Mouse (Mus musculus) heart, embryonic 10.5 days (tissue): ENCODE results near the gene Spats2l. TPM values are rescaled to one million over a fixed set of nuclear protein-coding genes. Genes with fewer than 3 reads are reported as not detected.

ENCODE experiments used
- DNase-seq: peaks from one replicate; pipeline ENCODE4 v3.0.0-alpha.2; 2017; ENCODE audit warnings: low spot score
- H3K27ac ChIP-seq: fragments of 300-500 bp; sonication (generic); 2 replicates; pipeline ENCODE4 v1.5.1; 2016; ENCODE audit warnings: mild to moderate bottlenecking
- H3K27me3 ChIP-seq: fragments of 300-500 bp; sonication (generic); 2 replicates; pipeline ENCODE4 v1.6.1; 2016; ENCODE audit warnings: mild to moderate bottlenecking; ENCODE audit not compliant: poor library complexity, insufficient read depth, severe bottlenecking
- H3K36me3 ChIP-seq: fragments of 300-500 bp; sonication (generic); 2 replicates; pipeline ENCODE4 v1.6.1; 2016; ENCODE audit warnings: mild to moderate bottlenecking, moderate library complexity
- H3K4me1 ChIP-seq: fragments of 300-500 bp; sonication (generic); 2 replicates; pipeline ENCODE4 v1.6.1; 2016; ENCODE audit warnings: mild to moderate bottlenecking
- H3K4me3 ChIP-seq: fragments of 300-500 bp; sonication (generic); 2 replicates; pipeline ENCODE4 v1.5.1; 2016; ENCODE audit warnings: mild to moderate bottlenecking, moderate library complexity
- H3K9me3 ChIP-seq: fragments of 300-500 bp; sonication (generic); 2 replicates; pipeline ENCODE4 v1.6.1; 2016; ENCODE audit warnings: mild to moderate bottlenecking, moderate library complexity
- WGBS: fragments of 180-500 bp; shearing (Covaris S2); methylation state at CpG from one replicate; pipeline ENCODE4 v1.1.7; 2016; 5-methylcytosine and 5-hydroxymethylcytosine counted together
- polyA plus RNA-seq: library from polyadenylated mRNA; unstranded; fragments of >200 nt; fragmentation: Nextera tagmentation; extraction: Ambion mirVana; gene quantifications from 2 replicates; pipeline ENCODE4 v1.2.1, GENCODE M21; 2016

Spats2l gene
- 31.3 and 34.3 TPM in 2 replicates for polyA plus RNA-seq

DNA sequence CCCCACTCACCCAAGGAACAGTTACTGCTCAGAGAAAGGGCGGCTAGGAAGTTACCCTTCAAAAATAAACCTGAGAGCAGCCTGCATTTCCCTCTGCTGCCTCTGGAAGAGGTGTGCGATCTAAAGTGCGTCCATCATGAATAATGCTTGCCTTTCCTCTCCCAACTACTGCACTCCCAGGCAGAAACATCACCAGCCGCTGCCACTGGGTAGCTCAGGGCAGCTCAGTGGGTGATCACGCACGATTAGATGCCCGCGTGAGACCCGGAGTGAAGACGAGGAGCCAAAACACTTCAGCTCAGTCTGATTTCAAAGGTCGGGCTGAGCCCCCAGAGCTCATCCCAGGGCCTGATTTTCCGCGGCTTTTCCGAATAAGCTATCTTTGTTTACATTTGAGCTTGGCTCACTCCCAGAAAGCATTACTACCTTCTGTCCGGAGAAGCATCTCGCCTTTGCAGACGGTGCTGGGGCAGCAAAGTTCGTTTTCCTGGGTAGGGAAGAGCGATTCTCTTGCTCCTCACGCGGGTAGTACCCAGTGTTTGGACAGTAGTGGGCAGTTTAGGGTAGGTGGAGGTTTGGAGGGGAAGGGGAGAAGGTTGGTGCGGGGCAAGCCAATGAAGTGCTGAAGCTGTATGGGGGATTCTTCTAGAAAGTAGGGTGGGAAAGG, at the start of gene Spats2l:
TSS of gene Spats2l (plus strand) at position 162 of the 667 bp plus-strand sequence.
- H3K9me3 ChIP-seq = no peaks in the 10 kb centered on the region
- no peaks in the 10 kb centered on the region for H3K27me3 ChIP-seq
- 1% methylated on average over 22 of the region's 22 CpGs for WGBS
- 0 out of 2 replicates have a peak, but pooled peaks cover 4% of the 10 kb centered on the region for H3K4me1 ChIP-seq
- H3K4me3 ChIP-seq = peak within 1 kb of the TSS; percentile 91
- H3K36me3 ChIP-seq = no peaks in the 10 kb centered on the region
- no peak for DNase-seq
- H3K27ac ChIP-seq = peak within 1 kb of the TSS; percentile 99

DNA sequence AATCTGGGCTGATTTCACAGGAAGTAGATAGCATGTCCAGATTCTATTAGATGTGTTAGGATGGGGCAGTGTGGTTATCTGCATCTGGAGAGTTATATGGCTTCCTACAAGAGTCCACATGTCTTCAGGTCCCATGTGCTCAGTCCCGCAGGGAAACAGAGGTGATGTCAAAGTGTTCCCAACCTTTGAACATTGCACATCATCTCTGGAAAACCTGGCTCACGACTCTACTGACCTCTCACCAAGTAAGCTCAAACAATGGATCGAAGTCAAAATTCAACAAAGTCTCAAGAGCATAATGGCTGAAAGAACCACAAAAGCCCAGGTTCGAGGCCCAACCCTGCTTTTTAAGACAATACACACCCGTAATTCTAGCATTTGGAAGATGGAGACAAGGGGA, 48.7 kb upstream of the Spats2l start:
- Histone ChIP-seq H3K27me3 (no peaks in the 10 kb centered on the region), H3K27ac (no peak overlapping the region), H3K9me3 (no peaks in the 10 kb centered on the region), H3K4me1 (no peaks in the 10 kb centered on the region), H3K36me3 (no peaks in the 10 kb centered on the region), H3K4me3 (no peak overlapping the region)
- 89% methylated on average over 5 of the region's 5 CpGs for WGBS
- no peak for DNase-seq

DNA sequence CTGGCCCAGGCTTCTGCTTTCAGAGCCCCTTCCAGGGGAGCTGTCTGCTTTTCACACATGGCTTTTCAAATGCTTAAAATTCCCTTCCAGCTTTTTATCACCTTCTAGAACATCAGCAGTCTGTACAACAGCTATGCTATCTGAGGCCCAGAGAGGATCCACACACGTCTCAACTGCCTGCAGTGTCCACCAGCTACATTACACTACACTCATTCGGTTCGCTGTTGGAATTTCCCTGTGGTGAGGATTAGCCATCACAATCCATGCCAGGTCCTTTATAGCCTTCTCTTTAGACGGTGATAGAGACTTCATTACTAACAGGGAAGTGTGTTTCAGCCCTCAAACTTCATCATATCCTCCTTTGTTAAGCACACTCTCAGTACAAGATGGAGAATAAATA, 38.1 kb upstream of the Spats2l start:
- Histone ChIP-seq H3K9me3 (no peaks in the 10 kb centered on the region), H3K4me3 (no peak overlapping the region), H3K4me1 (peaks cover 4% of the 10 kb centered on the region; the same call in 1 of the 2 replicates), H3K27me3 (no peaks in the 10 kb centered on the region), H3K27ac (no peak overlapping the region), H3K36me3 (no peaks in the 10 kb centered on the region)
- WGBS = 28% methylated on average over 4 of the region's 4 CpGs
- no peak for DNase-seq

DNA sequence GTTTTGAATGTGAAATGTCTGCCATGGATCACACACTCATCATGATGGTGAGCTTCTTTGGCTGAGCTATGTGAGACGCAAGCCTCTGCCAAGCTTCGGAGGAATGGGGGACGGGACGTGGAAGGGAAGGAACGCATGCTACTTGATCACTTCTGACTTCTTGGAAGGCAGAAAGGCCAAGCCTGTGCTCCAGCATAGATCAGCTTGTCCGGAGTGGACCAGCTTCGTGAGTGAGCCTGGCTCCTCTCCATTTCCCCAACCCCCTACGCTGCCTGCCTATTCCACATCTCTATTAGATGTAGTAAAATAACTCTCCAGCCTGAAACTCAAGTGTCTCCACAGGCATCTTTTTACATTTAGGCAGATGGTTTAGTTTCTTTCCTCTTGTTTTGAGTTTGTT, 32.2 kb upstream of the Spats2l start:
- Histone ChIP-seq H3K4me1 (no peaks in the 10 kb centered on the region), H3K27ac (no peak overlapping the region), H3K27me3 (no peaks in the 10 kb centered on the region), H3K9me3 (no peaks in the 10 kb centered on the region), H3K36me3 (no peaks in the 10 kb centered on the region), H3K4me3 (no peak overlapping the region)
- DNase-seq = no peak
- WGBS = 85% methylated on average over 8 of the region's 8 CpGs

DNA sequence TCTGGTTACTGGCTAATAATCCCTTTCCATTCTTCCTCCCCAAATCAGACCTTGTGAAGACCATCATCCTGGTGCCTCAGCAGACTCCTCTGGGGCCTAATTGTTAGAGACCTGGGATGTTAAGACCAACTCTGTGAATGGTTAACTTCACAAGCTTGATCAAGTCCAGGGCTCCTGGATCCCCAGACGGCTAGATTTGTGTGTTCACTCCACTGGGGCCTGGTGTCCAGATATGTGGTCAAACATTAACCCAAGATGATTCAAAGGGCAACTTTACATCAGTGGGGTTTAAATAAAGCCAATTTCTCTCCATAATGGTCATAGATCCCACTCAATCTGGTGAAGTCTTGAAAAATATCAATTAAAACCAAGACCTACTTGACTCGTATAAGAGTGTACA, 31.7 kb upstream of the Spats2l start:
- no peak overlapping the region for H3K4me3 ChIP-seq
- 87% methylated on average over 2 of the region's 2 CpGs for WGBS
- H3K27me3 ChIP-seq = no peaks in the 10 kb centered on the region
- H3K36me3 ChIP-seq = no peaks in the 10 kb centered on the region
- H3K27ac ChIP-seq = no peak overlapping the region
- H3K4me1 ChIP-seq = no peaks in the 10 kb centered on the region
- no peaks in the 10 kb centered on the region for H3K9me3 ChIP-seq
- DNase-seq = no peak

DNA sequence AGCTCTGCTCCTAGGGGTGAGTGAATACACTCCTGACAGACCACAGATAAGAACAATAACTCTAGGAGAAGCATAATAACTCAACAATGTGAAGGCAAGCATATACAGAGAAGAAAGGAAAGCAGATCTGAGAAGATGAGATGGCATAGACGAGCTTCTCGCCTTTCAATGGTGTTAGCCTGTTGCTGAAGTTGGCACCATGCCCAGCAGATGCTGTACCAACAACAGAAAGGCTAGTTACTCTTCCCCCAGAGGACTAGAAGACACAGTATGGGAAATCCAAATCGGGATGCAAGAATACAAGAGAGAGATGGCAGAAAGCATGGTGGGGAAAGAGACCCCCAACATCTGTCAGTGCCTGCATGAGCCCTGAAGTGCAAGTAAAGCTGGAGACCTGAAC, 22.2 kb upstream of the Spats2l start:
- Histone ChIP-seq H3K27me3 (no peaks in the 10 kb centered on the region), H3K4me3 (no peak overlapping the region), H3K9me3 (no peaks in the 10 kb centered on the region), H3K36me3 (no peaks in the 10 kb centered on the region), H3K27ac (no peak overlapping the region), H3K4me1 (peaks cover 4% of the 10 kb centered on the region; the same call in 1 of the 2 replicates)
- no peak for DNase-seq
- 76% methylated on average over 3 of the region's 3 CpGs for WGBS

DNA sequence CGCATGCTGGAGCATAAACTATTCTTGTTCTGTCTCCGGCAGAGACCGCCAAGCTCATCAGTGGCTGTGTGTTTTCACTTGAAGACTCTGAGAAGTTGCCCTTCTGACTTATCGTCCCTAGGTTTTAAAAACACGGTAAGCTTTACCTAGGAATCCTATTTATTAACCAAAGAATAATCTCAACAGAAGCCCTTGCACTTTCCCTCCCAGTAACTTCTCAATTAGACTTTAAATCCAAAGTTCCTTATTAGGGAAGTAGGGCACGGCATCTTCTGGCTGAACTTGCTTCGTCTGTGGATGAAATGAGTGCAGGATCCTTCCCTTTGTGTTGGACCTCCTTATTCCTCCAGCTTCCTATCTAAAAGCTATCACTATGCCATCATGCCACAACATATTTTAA, 7.6 kb upstream of the Spats2l start:
- no peak for DNase-seq
- Histone ChIP-seq H3K36me3 (no peaks in the 10 kb centered on the region), H3K9me3 (no peaks in the 10 kb centered on the region), H3K4me1 (no peaks in the 10 kb centered on the region), H3K4me3 (no peak overlapping the region), H3K27ac (no peak overlapping the region), H3K27me3 (no peaks in the 10 kb centered on the region)
- WGBS = 89% methylated on average over 7 of the region's 7 CpGs

DNA sequence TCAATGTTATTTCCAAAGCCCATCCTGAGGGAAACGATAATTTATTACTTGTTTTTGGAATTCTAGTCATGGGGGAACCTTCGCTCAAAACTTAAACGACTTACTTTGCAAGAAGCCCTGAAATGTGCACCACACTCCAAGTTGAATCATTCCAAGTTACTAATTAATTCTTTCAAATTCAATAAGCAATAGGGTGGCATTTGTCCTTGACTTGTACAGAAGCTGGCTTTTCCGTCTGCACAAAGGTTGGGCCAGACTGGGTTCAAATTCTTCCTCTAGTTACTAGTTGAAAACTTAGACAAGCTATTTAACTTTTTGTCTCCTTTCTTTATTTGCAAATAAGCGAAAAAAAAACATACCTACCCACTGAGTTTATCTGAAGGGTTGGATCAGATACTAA, 636 bp upstream of the Spats2l start:
- Histone ChIP-seq H3K27me3 (no peaks in the 10 kb centered on the region), H3K27ac (no peak overlapping the region)

DNA sequence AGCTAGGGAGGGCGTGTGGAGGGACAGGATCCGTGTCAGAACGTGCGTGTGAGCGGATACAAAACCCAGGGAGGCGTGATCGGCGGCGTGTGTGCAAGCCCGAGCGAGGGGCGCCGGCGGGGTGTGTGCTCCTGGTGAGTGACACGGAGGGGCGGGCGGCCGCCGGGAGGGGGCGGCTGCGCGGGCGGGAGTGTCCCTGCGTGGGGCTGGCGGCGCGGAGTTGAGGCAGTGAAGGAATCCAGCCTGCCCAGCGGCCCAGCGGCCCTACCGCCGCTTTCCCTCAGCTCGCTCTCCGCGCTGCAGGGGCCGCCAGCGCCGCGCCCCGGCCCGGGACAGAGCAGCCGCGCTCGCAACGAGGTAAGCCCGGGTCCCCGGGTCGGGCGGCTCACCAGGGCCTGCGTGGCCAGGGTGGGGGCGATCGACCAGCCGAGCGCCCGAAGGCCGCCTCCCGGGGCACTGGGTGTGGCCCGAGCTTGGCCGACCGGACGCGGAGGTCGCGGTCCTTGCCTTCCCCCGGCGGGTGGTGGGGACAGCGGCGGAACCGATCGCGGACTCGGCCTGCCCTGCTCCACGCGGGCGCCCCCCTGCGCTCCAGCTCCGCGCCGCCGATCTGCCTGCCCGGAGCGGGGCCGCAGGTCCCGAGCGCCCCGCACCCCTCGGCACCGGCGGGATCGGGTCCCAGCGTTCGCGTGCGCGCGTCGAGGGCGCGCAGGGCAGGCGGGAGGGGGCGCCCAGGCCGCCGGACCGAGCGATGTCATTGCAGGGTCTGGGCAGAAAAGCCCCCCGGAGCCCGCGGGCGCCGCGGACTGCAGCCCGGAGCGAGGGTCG, 920 bp downstream of the Spats2l start:
- Histone ChIP-seq H3K4me1 (0 out of 2 replicates have a peak, but pooled peaks cover 4% of the 10 kb centered on the region), H3K36me3 (no peaks in the 10 kb centered on the region), H3K27ac (peak overlapping the region; percentile 99), H3K4me3 (peak overlapping the region; percentile 91), H3K27me3 (no peaks in the 10 kb centered on the region), H3K9me3 (no peaks in the 10 kb centered on the region)
- under 1% methylated on average over 112 of the region's 113 CpGs for WGBS
- DNase-seq = peak; percentile 83

More for the DNA sequence above, 636 bp upstream of the Spats2l start:
- no peak for DNase-seq
- Histone ChIP-seq H3K36me3 (no peaks in the 10 kb centered on the region), H3K4me1 (0 out of 2 replicates have a peak, but pooled peaks cover 4% of the 10 kb centered on the region), H3K4me3 (no peak overlapping the region), H3K9me3 (no peaks in the 10 kb centered on the region)
- 87% methylated on average over 5 of the region's 5 CpGs for WGBS

DNA sequence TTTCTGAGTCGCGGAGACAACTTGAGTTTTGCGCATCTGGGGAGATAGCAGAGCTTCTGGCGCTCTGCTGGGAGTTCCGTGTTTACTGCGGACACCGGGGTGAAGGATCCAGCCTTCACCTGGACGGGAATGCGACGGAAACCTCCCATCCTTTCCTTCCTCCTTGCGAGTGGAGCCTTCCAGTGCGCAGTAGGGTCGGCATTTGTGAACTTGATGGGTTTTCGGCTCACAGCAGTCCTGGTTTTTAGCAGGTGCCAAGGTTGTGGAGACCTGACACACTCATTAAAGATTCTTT, 1.5 kb downstream of the Spats2l start:
- H3K27ac ChIP-seq = peak overlapping the region; percentile 99
- 2% methylated on average over 14 of the region's 14 CpGs for WGBS
- DNase-seq = no peak
- no peaks in the 10 kb centered on the region for H3K27me3 ChIP-seq
- no peaks in the 10 kb centered on the region for H3K9me3 ChIP-seq
- H3K4me1 ChIP-seq = 0 out of 2 replicates have a peak, but pooled peaks cover 4% of the 10 kb centered on the region
- peak overlapping the region; percentile 91 for H3K4me3 ChIP-seq
- no peaks in the 10 kb centered on the region for H3K36me3 ChIP-seq

DNA sequence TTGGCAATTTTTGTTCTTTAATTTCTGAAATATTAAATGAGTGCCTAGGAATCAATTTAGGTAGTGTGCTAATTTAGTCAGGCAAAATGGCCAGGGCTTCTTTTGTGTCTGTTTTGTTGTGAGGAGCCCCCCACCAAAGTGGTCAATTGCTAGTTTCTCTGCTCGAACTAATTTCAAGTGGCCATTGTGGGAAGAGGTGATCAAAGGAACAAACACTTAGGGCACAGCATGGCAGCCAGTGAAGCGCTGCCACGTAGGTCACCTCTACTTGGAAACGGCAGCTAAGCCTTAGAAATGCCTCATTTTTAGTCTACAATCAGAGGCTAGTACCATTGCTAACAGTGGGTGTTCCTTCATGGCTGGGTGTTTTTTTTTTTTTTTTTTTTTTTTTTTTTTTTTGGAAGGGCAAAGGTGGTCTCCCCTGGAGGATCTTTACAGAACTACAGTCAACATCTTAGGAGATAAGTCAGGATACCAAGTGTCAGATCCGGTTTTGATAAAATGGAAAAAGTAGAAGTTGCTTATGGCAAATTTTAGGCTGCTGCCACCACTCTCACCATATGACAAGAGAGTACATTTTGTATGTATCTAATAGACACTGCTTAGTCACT, 2.8 kb downstream of the Spats2l start:
- WGBS = 43% methylated on average over 5 of the region's 5 CpGs
- Histone ChIP-seq H3K9me3 (no peaks in the 10 kb centered on the region), H3K27me3 (no peaks in the 10 kb centered on the region), H3K4me1 (0 out of 2 replicates have a peak, but pooled peaks cover 4% of the 10 kb centered on the region), H3K4me3 (no peak overlapping the region), H3K27ac (no peak overlapping the region), H3K36me3 (no peaks in the 10 kb centered on the region)
- no peak for DNase-seq

DNA sequence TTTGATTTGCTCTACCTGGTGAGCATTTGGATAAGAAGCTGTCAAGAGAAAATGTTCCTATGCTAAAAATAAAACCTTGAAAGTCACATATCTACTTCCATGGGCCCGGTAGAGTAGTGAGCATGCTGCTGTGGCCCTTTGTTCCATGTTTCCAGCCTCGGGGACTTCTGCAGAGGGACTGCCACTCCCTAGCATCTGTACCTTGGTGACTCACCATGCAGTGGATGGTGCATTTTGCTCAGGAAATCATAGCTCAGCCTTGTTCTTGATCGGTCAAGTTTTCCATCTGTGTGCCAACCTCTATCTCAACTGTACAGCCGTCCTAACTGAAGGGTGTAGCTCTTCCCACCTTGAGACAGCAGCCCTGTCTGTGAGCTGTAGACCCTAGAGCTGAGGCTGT, 10.3 kb downstream of the Spats2l start:
- WGBS = 54% methylated on average over 4 of the region's 4 CpGs
- DNase-seq = no peak
- Histone ChIP-seq H3K36me3 (no peaks in the 10 kb centered on the region), H3K27me3 (no peaks in the 10 kb centered on the region), H3K4me3 (no peak overlapping the region), H3K4me1 (peaks cover 11% of the 10 kb centered on the region; the same call in 1 of the 2 replicates), H3K27ac (no peak overlapping the region), H3K9me3 (no peaks in the 10 kb centered on the region)

DNA sequence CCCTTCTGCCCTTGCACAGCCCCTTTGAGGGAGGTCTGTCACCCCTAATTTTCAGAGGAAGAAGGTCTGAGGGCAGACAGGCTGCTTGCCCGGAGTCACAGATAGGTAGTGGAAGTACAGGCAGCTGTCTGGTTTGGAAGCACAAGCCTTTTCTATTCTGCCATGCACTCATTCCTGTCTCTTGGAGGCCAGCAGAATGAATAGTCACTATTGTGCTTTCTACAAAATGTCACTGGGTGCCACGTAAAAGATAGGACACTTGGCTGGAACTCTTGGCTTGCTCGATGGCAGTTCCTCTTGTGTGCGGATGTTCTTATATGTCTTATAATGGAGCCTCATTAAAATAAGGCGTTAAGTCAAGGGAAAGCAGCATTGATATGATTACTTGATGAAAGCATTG, 15.9 kb downstream of the Spats2l start:
- Histone ChIP-seq H3K36me3 (no peaks in the 10 kb centered on the region), H3K27me3 (no peaks in the 10 kb centered on the region), H3K4me3 (no peak overlapping the region), H3K27ac (no peak overlapping the region), H3K9me3 (no peaks in the 10 kb centered on the region), H3K4me1 (no peaks in the 10 kb centered on the region)
- 78% methylated on average over 5 of the region's 5 CpGs for WGBS
- no peak for DNase-seq
